Mouse (Mus musculus): Measurements from ENCODE around the gene Klk9.

GRCm38 (mm10) chr7:43785286-43785685 is 6.4 kb upstream of the Klk9 start:
- TF ChIP-seq CTCF (IDR thresholded peaks at IDR 0.05; ENCODE audit: extremely low read depth, insufficient read length, insufficient replicate concordance, low read depth, low read length) (no peak), POLR2A (IDR thresholded peaks at IDR 0.05; ENCODE audit: low read depth, low read length) (no peak)
